Mouse (Mus musculus): ENCODE results near the gene Cnot1. TPM values are rescaled to one million over a fixed set of nuclear protein-coding genes. Genes with fewer than 3 reads are reported as not detected.
"Not testable (repeated sequence)": the region's sequence is repeated elsewhere in the genome, so short reads cannot be mapped to it uniquely, and the experiment has no call there.

Cnot1 gene
- total RNA-seq, 2 experiments from 2014 or later: 119 to 124 TPM

GRCm38 (mm10) chr8:95818211-95818610 is 10.9 kb upstream of the Cnot1 start:
- intact Hi-C loops (cut with DNase I): no loop called here
- peak; percentile 5 to 14 for DNase-seq

GRCm38 (mm10) chr8:95817597-95817996 is 10.3 kb upstream of the Cnot1 start:
- intact Hi-C loops (cut with DNase I): no loop called here
- DNase-seq: no peak

- intact Hi-C loops (cut with DNase I): no loop called here
Measured at GRCm38 (mm10) chr8:95816044-95816708, 8.9 kb upstream of the Cnot1 start.

GRCm38 (mm10) chr8:95810184-95810591 is 2.9 kb upstream of the Cnot1 start:
- intact Hi-C loops (cut with DNase I): no loop called here
- DNase-seq: no peak

More at GRCm38 (mm10) chr8:95816044-95816708, 8.9 kb upstream of the Cnot1 start:
- DNase-seq: no peak

- intact Hi-C loops (cut with DNase I): loop anchor here (5.0 kb wide), 1 partner anchor 78 kb away; the partner anchor contains the start of gene Got2
- no peak for DNase-seq
Measured at GRCm38 (mm10) chr8:95809116-95809515, 1.9 kb upstream of the Cnot1 start.

- intact Hi-C loops (cut with DNase I): loop anchor here (5.0 kb wide), 1 partner anchor 79 kb away; the partner anchor contains the start of gene Got2
- DNase-seq: no peak
Measured at GRCm38 (mm10) chr8:95808631-95809030, 1.4 kb upstream of the Cnot1 start.

GRCm38 (mm10) chr8:95807861-95808260 is 597 bp upstream of the Cnot1 start:
- intact Hi-C loops (cut with DNase I): loop anchor here (5.0 kb wide), 1 partner anchor 79 kb away; the partner anchor contains the start of gene Got2
- peak; percentile 88 for DNase-seq

- intact Hi-C loops (cut with DNase I): loop anchor here (5.0 kb wide), 1 partner anchor 81 kb away; the partner anchor contains the start of gene Got2
- DNase-seq: no peak
Measured at GRCm38 (mm10) chr8:95806461-95807191, 638 bp downstream of the Cnot1 start.

GRCm38 (mm10) chr8:95805482-95805881 is 1.8 kb downstream of the Cnot1 start:
- intact Hi-C loops (cut with DNase I): loop anchor here (2.0 to 5.0 kb wide), 2 partner anchors 47 to 82 kb away; partner anchors contain the start of genes Got2 and Slc38a7

GRCm38 (mm10) chr8:95802231-95802630 is 5.0 kb downstream of the Cnot1 start:
- DNase-seq: no peak
- intact Hi-C loops (cut with DNase I): no loop called here

More at GRCm38 (mm10) chr8:95805482-95805881, 1.8 kb downstream of the Cnot1 start:
- no peak for DNase-seq

- no peak for DNase-seq
- intact Hi-C loops (cut with DNase I): no loop called here
Measured at GRCm38 (mm10) chr8:95801476-95802064, 5.7 kb downstream of the Cnot1 start.

GRCm38 (mm10) chr8:95800353-95800752 is 6.9 kb downstream of the Cnot1 start:
- intact Hi-C loops (cut with DNase I): no loop called here
- DNase-seq: no peak

- intact Hi-C loops (cut with DNase I): no loop called here
- DNase-seq: no peak
Measured at GRCm38 (mm10) chr8:95799891-95800290, 7.4 kb downstream of the Cnot1 start.

- no peak for DNase-seq
- intact Hi-C loops (cut with DNase I): no loop called here
Measured at GRCm38 (mm10) chr8:95799117-95799516, 8.1 kb downstream of the Cnot1 start.

- intact Hi-C loops (cut with DNase I); DNase-seq: not testable (repeated sequence)
Measured at GRCm38 (mm10) chr8:95795333-95796061, 11.8 kb downstream of the Cnot1 start.

GRCm38 (mm10) chr8:95785591-95785990 is 21.7 kb downstream of the Cnot1 start:
- DNase-seq: no peak
- intact Hi-C loops (cut with DNase I): no loop called here

GRCm38 (mm10) chr8:95782628-95783027 is 24.6 kb downstream of the Cnot1 start:
- DNase-seq: no peak
- intact Hi-C loops (cut with DNase I): loop anchor here (5.0 kb wide), 1 partner anchor 50 kb away; no protein-coding TSS in a partner anchor

GRCm38 (mm10) chr8:95781775-95782174 is 25.5 kb downstream of the Cnot1 start:
- intact Hi-C loops (cut with DNase I): loop anchor here (5.0 kb wide), 1 partner anchor 51 kb away; no protein-coding TSS in a partner anchor

GRCm38 (mm10) chr8:95781085-95781484 is 26.2 kb downstream of the Cnot1 start:
- intact Hi-C loops (cut with DNase I): loop anchor here (5.0 kb wide), 1 partner anchor 51 kb away; no protein-coding TSS in a partner anchor
- DNase-seq: no peak

More at GRCm38 (mm10) chr8:95781775-95782174, 25.5 kb downstream of the Cnot1 start:
- DNase-seq: no peak

- intact Hi-C loops (cut with DNase I): loop anchor here (5.0 to 10.0 kb wide), 3 partner anchors 37 to 151 kb away; no protein-coding TSS in a partner anchor
- DNase-seq: no peak
Measured at GRCm38 (mm10) chr8:95764133-95764532, 43.1 kb downstream of the Cnot1 start.
